Mouse (Mus musculus): ENCODE results near the gene Srpk2. TPM values are rescaled to one million over a fixed set of nuclear protein-coding genes. Genes with fewer than 3 reads are reported as not detected.
"Not testable (repeated sequence)": the region's sequence is repeated elsewhere in the genome, so short reads cannot be mapped to it uniquely, and the experiment has no call there.

The Srpk2 gene
- 100 to 1,000 TPM; 134 to 163 (median 150) TPM for total RNA-seq (2022)

DNA sequence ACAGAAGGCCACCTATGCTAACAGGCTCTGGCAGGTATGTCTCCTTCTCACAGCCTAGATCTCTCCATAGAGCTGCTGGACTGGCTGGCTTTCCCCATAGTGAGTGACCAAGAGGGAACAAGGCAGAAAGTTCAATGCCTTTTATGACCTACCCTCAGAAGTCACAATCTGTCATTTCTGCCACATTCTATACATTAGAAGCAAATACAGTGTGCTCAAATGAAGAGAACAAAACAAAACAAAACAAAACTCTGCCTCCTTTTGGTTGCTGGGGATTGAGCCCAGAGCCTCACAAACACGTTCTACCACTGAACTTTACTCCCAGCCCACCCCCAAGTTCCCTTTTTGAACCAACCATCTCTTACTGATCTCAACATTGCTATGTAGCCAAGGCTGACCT lies at the start of gene Srpk2:
Srpk2 (minus strand) TSS at position 101 of the 400 bp plus-strand sequence.
- no peak for DNase-seq (ENCODE audit: low spot score in 2 of 2)

DNA sequence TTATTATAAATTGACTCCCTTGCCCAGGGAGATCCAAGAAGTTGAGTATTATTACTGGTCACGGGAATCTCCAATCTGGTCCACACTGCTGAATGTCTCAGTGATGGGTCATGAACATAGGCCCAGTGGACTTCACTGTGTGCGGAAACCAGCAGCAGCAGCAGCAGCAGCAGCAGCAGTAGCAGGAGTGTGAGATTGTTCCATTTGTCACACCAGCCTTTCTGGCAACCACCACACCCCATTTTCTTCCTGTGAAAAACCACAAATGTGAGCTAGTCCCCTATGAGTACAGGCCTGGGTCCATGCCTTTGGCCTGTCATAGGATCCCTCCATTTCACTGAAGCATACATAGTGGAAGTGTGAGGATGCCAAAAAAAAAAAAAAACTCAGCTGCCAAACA lies 37.5 kb upstream of the Srpk2 start:
- no peak for DNase-seq (ENCODE audit: low spot score in 2 of 2)

DNA sequence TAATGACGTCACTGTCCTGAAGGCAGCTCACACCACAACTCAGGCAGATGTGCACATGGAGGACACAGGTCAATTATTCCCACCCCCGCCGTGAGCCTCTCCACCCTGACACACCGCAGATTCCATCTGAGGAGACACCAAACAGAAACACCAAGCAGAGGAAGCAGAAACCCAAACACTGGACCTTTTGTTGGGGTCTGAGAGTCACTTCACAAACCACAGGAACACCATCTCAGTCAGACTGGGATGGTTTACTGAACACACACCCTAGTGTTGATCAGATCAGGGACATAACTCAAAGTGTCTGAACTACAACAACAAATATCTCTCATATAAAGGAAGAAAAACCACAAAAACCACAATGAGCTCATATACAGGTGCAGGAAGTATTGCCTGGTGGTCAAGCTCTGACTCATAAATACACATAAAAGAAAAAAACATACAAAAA lies 34.5 kb upstream of the Srpk2 start:
- DNase-seq (ENCODE audit: low spot score in 2 of 2): no peak

DNA sequence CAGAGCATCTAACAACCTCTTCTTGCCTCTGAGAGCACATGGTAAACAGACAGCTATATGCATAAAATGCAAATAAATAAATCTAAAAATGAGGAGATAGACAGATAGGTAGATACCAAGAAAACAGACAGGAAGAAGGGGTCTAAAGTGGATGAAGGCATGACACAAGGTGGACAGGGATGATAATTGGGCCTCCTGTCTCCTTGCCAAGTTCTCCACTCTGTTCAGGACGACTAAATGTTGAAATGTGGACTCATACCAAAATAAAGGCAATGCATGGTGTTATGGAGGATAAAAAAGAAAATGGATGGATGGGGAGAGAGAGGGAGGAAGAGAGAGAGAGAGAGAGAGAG lies 33.7 kb upstream of the Srpk2 start:
- no peak for DNase-seq (ENCODE audit: low spot score in 2 of 2)

DNA sequence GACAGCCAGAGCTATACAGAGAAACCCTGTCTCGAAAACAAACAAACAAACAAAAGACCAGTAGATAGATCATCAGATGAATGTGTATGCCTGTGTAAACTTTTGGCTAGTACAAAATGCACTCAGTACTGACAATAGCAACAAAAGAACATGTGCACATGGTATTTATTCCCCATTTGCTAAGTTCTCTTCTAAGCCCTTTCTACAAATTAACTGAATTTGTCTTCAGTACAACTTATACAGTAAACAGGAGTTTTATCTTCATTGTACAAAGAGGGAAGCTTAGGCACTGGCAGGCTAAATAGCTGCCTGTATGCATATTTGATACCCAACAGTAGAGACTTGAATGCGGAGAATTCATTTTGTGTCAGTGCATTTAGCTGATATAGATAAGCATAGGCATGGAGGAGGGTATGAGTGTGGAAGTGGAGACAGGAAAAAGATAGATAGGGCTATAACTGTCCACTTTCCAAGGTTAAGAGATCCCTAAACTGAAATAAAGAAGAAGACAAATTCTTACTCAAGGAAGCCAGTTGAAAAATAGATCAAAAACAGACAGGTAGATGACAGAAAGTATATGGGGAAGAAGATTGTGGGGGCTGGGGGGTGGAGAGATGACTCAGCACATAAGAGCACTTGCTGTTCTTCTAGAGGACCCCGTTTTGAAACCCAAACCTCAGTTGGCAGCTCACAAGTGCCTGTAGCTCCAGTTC lies 33.2 kb upstream of the Srpk2 start:
- no peak for DNase-seq (ENCODE audit: low spot score in 2 of 2)

DNA sequence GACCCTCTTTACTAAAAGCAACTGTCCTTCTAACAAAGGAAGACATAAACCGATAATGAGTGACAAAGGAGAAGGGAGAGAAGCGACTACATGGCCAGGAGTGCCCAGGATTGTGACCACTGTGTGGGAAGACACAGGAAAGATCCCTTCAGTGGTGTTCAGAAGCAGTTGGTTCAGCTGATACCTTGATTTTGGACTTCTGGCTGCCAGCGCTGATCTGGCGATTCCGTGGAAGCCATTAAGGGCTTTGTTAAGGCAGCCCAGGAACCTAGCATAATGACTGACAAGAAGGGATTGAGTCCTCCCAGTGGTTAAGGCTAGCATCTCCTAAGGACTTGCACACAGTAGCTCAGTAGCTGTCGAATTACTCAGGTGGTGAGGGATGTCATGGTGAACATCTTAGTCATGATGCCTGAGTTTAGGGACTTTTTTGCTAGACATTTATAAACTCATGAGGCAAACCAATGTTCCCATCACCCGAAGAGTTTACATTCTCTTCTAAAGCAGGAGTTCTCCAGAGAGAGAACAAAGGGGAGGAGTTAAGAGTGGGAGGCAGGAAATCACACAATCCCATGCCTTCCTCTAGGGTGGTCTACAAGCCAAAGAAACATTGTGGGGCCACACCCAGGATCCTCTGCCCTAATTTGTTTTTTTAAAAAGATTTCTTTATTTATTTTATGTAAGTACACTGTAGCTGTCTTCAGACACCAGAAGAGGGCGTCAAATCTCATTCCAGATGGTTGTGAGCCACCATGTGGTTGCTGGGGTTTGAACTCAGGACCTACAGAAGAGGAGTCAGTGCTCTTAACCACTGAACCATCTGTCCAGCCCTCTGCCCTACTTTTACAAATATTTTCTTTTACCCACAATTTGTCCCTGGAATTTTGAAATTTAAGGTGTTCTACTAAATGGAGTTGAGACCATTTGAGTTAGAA lies 29.3 kb upstream of the Srpk2 start:
- DNase-seq (ENCODE audit: low spot score in 2 of 2): no peak

DNA sequence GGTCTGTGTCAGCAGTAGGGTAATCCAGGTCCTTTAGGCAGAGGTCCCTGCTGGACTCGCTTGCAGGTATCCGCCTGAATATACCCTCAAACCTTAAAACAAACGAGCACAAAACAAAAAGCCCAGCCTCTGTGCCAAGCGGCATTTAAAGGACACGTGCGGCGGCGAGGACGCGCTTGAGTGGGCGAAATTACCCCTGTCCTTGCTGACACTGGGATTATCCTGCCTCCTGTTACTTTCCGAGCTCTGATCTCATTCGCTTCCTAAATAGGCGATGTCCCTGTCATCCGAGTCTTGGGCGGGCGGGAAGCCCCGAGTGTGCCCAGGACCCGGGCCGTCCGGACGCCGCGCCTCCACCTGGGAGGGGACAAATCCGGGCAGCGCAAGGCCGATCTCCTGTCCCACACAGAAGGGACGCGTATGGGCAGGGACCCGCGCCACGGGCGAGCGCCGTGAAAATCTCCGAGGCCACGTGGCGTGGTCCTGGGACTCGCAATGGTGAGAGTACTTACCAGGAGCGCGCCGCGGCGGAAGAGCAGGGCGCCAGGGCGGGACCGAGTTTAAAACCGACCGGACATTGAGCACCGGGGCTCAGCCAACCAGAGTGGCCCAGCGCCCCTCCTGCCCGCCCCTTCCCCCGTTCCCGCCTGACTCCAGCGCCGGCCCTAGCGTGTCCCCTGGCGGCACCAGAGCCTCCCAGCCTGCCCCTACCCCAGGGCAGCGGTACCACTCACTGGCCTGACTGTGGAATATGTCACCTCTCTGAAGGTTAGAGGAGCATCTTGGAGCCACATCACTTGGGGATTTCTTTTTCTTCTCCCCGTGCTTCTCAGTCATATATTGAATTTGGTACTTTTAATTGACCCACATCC lies 27.9 kb upstream of the Srpk2 start:
- peak; percentile 8 to 41 for DNase-seq (ENCODE audit: low spot score in 2 of 2)

DNA sequence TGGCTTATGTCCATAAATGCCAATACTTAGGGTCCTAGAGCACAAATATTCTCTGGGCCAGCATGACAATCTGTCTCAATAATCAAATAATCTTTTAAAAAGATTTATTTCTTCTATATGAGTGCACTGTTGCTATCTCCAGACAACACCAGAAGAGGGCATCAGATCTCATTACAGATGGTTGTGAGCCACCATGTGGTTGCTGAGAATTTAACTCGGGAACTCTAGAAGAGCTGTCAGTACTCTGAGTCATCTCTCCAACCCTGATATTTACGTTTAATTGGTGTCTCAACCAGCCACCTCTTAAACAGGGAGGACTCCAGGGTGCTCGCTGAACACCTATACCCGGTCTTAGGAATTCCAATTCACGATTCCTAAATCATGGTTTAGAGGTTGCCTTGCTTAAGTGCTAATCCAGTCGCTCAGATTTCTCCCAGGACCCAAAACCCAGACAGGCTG lies 27.3 kb upstream of the Srpk2 start:
- peak; percentile 10 to 24 for DNase-seq (ENCODE audit: low spot score in 2 of 2)

DNA sequence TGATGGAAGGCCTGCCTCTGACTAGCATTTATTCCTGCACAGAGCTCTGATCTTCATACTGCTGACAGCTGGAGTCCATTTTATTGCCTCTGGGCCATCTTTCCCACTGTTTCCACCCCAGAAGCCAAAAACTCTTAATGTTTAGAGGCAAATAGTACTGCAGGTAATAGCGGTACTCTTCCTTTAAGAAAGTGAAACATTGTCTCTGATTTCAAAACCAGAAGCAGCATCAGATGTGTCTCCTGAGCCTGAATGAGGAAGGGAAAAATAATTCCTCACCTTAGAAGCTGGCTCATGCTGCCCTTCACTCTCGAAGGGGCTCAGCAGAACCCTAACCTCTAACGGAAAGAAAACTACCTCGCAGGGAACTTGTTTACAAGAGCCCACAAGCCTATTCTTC lies 26.8 kb upstream of the Srpk2 start:
- no peak for DNase-seq (ENCODE audit: low spot score in 2 of 2)

DNA sequence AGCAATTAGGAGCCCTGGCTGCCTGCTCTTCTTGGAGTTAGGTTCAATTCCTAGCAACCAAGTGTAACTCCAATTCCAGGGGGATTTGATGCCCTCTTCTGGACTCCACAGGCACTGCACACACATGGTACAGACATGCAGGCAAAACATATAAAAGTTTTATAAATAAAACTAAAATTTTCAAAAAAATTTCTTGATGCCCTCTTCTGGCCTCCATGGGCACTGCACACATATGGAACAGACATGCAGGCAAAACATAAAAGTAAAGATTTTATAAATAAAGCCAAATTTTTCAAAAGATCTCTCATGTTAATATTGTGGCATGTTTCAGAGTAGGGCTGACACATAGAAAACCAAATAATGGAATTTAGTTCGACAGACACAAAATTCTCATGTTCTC lies 25.2 kb upstream of the Srpk2 start:
- DNase-seq (ENCODE audit: low spot score in 2 of 2): no peak

DNA sequence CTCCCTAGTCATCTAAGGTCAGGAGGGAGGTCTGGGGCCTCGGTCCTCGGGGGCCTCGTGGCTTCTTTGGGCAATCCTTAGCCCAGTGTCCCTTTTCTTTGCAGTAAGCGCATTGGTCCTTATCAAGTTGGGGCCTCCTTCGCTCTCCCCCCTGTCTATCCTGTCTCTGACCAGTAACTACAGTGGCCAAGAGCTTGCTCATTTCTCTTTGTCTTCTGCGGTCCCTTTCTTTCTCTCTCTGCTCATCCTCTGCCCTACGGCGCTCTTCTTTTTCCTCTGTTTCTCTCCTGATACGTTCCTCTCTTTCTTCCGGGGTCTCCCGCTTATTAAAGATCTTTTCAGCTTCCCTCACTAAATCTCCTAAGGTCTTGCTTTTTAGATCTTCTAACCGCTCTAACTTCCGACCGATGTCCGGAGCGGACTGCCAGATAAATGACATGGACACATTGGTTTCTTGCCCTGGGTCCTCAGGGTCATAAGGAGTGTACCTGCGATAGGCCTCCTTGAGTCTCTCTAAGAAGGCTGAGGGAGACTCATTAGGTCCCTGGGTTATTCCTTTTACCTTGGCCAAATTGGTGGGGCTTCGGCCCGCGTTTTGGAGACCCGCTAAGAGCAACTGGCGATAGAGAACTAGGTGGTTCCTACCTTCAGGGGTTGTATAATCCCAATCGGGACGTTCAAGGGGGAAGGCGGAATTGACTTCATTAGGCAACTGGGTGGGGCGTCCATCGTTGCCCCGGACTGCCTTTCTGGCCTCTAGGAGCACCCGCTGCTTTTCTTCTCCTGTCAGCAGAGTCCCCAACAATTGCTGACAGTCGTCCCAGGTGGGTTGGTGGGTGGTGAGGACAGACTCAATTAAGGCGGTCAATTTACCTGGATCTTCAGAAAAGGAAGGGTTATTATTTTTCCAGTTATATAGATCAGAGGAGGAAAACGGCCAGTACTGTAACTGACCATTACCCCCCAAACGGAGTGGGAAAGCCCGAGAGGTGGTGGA lies 22.5 kb upstream of the Srpk2 start:
- DNase-seq (ENCODE audit: low spot score in 2 of 2): not testable (repeated sequence)

DNA sequence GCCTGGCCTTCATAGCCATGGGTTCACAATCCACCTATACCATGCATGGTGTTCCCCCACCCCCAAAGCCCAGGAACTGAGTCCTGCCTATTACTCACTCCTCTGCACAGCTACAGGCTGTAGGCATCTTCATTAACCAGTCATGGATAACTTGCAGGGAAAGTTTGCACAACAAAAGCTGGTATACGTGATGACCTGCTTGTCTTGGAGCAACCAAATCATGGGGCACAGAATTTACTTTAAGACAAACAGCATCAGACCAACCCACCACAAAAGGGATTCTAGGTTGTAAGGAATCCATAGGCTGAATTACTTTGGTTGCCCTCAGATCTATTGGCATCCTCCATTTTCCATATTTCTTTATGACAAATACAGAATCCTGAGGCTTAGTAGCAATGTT lies 13.0 kb upstream of the Srpk2 start:
- DNase-seq (ENCODE audit: low spot score in 2 of 2): no peak

DNA sequence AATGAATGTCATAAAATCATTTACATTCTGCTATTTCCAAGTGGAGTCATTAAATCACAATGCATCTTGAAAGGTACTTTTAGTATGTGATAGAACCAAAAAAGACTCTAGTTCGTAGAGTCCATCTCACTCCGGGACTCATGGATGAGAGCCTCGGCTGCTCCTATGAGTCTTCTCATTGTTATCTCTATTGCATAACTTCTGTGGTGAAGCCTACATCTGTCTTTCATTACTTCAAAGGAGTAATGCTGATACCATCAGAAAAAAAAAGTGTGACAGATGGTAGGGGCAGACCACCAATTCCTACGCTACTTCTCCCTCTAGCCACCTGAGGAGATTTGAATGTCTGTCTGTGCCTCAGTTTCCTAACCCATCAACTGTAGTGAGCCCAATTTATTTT lies 986 bp downstream of the Srpk2 start:
- no peak for DNase-seq (ENCODE audit: low spot score in 2 of 2)

DNA sequence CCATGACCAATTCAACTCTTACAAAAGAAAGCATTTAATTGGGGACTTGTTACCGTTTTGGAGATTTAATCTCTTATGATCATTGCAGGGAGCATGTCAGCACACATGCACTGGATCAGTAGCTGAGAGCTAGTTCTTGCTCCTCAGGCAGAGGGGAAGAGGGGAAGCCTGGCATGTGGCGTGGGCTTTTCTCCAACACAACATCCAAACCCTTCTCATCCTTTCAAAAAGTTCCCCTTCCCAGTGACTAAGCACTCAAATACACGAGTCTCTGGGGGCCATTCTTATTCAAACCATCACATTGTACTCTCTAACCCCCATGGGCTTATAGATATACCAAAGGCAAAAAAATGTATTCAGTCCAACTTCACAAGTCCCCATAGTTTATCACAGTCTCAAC lies 5.4 kb downstream of the Srpk2 start:
- no peak for DNase-seq (ENCODE audit: low spot score in 2 of 2)

DNA sequence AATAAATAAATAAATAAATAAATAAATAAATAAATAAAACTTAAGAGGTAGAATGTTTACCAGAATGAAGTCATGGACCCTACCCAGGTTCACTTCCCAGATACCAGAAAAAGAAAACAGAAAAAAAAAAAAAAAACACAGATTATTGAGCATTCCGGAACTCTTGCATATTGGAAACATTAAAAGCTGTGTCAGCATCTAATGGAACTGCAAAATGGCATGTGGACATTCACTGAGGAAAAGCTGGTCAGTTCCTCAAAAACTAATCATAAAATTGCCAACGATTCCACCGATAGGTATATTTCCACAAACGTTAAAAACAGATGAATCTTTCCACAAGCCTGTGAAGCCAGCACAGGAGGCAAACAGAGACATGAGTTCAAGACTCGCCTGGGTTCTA lies 6.5 kb downstream of the Srpk2 start:
- no peak for DNase-seq (ENCODE audit: low spot score in 2 of 2)

DNA sequence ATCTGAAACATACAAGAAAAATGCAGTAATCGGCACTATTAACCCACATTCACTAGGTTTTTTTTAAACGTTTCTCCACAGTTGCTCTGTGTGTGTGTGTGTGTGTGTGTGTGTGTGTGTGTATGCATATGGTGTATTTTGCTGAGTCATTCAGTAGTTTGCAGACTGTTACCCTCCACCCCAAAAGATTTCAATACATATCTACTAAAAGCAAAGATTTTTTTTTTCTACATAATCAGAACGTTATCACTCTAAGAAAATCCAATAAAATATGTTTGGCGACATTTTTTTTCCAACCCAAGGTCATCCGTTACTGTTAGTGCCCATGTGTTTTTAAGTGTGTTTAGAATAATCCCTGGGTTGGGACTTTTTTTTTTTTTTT lies 7.4 kb downstream of the Srpk2 start:
- DNase-seq (ENCODE audit: low spot score in 2 of 2): no peak

DNA sequence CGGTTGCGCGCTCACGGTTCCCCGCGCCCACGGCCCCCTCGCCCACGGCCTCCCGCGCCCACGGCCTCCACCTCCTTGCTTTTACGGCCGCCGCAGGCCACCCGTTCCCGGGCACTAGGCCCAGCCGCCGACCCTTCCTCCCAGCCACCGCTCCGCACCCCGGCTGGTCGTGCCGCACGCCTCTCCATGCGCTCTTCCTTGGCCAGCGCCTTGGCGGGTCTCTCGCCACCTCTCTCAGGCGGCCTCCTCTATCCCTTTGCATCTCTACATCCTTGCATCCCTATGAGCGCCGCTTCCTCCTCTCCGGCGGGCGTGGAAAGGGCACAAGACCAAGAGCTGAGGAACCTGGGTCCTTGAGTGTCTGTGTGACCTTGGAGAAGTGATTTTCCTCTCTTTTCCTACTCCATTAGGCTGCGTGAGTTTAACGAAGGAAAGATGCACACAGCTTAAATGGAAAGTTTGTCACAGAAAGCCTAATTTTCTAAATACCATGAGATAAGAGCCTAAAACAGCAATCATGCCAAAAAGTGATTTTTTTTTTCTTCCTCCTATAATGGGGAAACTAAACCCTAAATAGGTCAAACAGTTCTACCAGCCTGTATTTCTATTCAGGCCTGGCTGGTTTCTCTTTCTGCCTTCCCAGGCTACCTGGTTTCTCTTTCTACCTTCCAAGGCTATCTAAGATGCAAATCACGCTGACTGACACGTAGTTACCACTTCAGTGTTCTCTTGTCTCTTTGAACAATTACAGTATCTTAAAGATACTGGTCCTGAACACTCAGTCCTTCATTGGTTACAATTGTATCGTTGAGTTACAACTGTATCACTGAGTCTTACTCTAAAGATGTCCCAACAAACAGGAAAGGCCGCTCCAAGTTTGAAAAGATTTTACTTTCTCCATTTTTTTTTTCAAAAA lies 8.0 kb downstream of the Srpk2 start:
- DNase-seq (ENCODE audit: low spot score in 2 of 2): peak; percentile 14 to 30

DNA sequence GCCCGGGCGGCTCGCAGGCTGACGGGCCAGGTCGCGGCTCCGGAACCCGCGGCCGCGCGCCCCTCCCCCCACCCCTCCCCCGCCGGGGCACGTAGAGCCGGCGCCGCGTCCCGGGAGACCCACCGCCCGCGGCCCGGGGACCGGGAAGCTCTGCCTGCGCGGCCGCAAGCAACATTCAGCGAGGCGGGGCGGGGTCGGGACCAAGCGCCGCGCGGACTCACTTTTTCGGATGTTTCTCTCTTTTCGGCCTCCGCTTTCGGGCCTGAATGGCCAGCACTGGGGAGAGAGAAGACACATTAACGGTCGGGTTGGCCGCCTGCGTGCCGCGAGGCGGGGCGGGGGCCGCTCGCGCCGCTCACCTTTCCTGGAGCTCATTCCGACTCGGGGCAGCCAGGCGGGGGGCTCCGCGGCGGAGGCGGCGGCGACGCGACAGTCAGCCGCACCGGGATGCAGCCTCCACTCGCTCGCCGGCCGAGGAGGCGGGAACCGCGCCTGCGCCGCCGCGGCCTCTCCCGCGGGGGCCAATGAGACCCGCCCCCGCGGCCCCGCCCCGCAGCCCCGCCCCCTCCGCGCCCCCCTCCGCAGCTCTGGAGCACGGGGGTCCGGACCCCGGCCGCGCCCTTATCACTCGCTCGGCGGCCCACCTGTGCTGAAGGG lies 8.8 kb downstream of the Srpk2 start:
- peak; percentile 12 to 51 for DNase-seq (ENCODE audit: low spot score in 2 of 2)
